Mouse (Mus musculus) c-Kit-positive CD71-negative TER-119-negative erythroid progenitor cells, embryonic 14.5 days (primary cell): ENCODE results near the gene Prokr1.

ENCODE experiments used
- DNase-seq: peaks from one replicate; pipeline ENCODE4 v3.0.0-alpha.2; 2013; ENCODE audit warnings: low read depth

Prokr1 gene

DNA sequence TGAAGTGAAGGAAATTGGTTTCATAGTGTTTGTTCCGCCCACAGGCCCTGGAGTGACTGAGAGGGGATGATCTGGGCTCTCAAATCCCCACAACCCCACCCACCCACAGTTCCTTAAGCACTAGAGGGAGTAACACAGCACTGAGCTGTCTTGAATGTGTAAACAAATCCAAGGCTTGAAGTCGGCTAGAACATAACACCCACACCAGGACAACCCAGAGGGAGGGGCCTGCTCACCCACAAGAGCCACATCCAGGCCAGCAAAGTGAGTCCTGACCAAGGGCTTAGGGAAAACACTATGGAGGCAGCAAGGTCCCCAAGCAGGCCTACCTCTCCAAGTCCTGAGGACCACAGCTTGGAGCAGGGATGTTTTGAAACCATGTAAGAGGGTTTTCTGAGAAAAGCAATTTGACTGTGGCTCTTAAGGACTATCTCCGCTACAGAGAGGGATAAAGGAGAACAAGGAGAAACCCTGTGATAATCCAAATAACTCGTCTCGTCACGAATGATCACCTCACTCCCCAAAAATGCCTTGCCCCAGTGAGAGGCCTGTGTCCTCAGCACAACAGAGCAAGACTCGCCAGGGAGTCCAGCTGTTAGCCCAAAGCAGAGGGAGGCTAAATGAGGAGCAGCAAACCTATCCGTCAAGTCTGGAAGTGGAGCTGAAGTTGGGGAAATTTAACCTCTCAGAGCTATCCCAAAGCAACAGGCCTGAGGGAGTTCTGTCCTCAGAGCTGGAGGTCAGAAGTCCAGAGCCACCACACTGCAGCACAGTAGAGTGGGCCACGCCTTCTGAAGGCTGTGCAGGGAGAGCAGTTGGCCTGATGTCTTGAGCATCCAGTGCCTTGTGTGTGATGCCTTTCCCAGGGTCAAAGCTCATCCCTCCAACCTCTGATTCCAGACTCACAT, 22.6 kb downstream of the Prokr1 start:
- no peak for DNase-seq

DNA sequence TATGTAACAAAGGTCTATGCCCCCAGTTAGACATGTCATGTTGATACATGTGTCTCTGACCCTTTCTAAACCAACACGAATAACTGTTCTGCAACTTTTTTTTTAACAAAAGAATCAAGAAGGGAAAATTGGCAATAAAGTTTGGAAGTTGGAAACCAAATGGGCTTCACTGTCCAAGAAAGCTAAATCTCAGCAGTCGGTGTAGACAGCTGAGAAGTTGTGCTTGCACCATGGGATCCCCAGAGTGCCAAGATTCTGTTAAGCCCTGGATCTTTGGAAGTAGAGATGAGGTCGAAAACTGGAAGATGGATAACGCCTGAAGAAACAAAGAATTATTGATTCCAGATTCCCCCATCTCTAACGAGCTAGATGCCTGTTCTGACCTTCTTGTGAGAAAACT, 25.4 kb downstream of the Prokr1 start:
- no peak for DNase-seq

DNA sequence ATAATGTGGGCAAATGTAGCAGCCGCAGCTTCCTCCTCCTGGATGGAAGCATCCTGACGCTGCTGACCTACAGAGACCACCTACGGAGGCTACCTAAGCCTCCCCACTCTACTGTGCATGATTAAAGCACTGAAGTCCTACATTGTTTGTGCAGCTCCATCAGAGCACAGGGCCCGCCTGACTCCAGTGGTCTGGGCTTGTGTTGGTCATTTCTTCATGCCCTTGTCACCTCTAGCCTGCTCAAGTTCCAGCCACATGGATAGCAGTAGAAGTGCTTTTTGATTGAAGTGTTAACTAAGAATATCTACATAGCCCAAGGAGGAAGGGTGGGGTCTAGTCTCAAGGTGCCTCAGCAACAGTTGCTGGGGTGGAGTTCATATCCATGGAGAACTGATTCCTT, 26.2 kb downstream of the Prokr1 start:
- DNase-seq = no peak

DNA sequence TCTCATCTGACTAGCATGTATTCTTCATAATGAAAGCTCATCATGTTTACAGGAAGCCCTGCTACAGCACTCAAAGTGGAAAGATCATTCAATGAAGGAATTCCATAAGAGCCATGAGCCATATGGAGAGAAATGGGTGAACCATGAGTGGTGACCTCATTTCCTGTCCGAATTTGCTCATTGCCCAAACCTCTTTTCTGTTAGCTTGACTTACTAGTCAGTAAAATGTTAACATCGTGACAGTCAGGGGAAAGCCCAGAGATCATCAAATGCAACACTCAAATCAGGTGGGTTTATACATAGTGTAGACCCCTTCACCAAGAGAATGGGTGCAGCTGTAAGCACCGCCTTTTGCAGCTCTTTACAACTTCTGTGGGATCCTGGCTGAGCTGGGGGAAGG, 36.8 kb downstream of the Prokr1 start:
- no peak for DNase-seq

DNA sequence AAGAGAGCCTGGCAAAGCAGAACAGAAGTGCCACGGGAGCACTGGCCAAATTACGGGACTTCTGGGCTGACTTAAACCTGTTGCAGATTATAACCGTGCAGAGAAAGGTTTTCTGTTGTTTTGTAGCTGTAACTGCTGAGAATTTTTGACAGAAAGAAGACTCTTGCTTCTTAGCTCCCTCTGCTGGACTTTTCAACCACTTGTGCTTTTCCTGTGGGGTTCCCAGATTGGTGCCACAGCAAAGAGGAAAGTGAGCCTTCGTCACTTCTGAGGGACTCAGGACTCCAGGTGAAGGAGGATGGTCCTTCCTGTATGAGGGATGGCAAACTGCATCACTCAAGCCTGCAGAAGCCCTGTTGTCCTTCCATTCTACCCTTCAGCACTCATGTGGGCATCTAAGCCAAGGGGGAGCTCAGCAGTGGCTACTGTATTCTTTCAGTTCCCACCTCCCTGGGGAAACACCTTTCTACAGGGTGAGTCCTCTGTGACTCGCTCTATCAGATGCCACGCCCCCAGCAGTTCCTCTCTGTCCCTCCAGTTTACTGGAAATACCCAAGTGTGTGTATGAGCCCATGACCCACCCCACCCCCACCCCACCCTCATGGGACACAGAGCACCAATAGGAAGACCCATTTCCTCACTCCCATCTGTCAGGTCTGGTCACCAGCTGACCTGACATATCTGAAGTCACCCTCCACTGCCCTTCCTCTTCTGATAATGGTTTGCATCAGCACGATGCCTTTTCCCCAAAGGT, 38.3 kb downstream of the Prokr1 start:
- no peak for DNase-seq

DNA sequence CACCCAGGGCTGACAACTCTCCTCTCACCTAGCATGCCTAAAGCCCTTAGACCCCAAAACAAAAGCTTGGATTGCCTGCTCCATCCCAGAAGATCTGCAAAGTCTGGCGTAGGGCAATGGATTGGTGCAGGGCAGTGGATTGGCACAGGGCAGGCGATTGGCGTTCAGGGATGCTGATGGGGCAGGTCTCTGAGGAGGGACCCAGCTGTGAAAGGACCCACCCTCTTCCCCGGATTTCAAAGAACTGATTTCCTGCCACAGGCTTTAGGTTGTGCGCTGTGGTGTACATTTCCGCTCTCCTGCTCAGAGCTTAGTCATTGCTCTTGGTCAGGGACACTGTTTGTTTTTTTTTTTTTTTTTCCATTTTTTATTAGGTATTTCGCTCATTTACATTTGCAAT, 42.7 kb downstream of the Prokr1 start:
- no peak for DNase-seq

DNA sequence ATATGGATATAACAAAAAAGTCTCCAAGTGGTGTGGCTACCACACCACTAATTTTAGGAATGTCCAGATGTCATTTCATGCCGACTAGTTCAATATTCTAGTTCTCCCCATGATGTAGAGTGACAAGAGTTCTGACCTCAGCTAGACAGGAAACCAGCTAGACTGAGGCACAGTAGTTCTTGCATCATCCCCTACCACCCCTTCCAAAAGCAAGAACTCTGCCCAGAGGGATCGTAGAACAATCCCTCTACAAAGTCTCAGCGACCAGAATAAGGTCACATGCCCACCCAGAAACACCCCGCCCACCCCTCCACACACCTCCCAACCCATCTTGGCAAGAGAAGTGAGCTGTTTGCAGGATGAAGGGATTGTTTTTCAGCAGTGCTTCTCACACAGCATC, 43.1 kb downstream of the Prokr1 start:
- no peak for DNase-seq

DNA sequence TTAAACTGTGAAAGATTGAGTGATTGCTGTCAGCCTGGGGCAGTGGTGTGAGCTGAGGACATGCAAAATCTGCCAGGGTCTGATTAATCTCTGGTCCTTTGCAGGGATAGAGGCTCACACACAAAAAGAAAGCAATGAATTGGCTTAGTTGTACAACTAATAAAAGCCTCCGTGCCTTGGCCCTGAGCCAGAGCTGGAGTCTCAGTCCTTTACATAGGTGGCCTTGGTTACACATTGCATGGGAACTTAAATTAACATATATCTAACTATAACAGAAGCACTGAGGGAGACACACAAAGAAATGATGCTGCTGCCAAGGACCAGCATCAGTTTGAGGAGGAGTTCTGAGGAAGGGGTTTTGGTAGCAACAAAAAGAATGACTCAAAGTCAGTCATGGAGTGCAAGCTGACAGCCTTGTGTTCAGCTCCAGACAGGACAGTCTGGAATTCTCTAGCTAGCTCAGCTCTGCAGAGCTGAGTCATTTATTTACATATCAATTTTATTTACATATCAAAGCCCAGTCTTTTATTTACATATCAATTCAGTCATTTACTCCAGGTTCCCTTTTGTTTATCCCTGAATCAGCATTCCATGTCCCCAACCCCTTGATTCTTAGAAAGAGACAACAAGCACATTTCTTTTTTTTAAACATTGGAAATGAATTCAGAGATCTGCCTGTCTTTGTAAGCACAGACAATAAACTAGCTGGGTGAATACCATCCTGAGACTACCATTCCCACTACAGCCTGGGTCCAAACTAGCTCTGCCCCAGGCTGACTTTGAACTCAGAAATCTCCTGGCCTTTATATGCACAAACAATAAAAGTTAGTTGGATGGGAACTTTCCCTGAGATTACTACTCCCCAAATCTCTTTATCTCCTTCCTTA, 45.0 kb downstream of the Prokr1 start:
- DNase-seq = no peak

DNA sequence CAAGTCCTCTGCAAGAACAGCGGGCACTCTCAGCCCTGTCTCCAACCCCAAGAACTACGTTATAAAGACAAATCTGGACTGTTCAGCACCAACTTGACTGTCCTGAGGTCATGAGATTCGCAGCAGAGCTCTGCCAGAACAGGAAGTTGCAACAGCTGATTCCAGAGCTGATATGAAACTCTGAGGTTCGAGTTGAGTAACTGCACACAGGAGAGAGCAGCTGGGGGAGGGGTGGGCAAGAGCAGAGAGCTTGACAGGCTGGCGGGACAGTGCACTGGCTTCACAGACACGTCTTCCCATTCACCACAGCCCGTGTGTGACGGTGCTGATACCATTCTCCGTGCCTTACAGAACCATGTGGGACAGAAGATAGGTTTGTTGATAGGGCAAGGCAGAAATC, 48.5 kb downstream of the Prokr1 start:
- peak; percentile 82 for DNase-seq

DNA sequence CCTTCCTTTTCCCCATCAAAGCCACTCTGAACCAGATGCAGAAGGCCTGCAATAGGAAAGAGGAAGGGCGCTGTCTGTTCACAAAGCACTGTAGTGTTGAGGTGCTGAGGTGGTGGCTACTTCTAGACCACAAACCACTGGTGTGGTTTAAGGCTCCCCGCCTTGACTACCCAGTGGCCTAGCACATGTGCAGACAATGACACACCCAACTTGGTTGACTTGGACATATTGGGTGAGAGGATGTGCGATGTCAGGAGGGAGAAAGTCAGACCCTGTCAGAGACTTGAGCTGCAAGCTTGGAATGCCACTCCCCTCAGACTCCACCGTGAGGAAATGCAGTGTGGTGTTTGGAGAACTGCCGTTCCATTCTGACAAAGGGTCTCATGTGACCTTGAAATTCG, 49.4 kb downstream of the Prokr1 start:
- DNase-seq = peak; percentile 66

DNA sequence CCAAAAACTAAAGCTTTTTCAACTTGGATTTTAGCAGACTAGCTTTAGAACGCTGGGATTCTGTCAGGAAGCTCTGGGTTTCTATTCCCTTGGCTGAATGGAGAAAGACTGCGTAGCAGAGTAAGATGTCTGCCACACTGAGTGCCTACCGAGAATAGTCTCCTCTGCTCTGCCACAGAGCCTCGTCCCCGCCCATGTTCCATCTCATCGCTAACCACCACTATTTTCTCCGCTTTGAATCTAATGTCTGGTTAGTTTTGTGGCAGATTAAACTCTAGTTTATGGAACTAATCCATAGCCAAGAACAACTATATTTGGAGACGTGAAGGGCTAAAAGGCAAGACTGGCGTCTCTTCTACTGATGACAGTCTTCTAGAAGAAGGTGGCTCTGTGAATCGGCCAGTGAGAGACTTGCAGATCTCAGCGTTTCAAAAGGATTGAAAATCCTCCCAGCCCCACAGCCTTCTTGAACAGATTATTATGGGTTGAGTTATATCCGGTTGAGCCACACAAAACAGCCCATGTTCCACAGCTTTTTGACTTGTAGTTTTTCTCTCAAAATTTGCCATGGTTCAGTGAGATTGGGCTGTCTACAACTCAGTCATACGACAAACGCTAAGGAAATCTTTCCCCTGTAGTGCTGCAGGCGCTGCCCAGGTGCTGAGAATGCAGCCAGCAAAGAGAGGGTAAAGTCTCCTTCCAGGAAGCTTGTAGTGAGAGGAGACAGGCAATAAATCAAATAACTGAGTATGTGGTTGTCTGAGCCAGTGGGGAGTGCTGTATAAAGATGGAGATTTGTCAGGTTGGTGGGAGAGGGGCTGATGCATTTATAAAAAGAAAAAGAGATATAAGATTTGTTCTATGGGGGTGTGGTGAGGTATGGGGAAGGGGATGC, 51.9 kb downstream of the Prokr1 start:
- no peak for DNase-seq

DNA sequence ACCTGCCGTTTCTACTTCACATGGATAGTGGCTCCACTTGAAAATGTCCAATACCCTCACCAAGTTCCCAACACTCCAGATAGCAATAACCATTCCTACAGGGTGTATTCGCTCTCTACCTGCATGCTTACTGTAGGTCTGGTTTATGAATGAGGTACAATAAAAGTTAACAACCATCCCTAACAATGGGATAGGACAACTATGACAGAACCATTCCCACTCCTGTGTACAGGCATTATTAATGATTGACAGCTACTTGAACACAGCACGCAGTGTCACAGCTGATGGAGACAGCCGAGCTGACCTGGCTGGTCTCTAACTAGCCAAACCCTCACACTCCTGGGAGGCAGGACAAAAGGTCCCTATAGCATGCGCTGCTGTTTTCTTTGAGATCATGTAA, 52.9 kb downstream of the Prokr1 start:
- no peak for DNase-seq

DNA sequence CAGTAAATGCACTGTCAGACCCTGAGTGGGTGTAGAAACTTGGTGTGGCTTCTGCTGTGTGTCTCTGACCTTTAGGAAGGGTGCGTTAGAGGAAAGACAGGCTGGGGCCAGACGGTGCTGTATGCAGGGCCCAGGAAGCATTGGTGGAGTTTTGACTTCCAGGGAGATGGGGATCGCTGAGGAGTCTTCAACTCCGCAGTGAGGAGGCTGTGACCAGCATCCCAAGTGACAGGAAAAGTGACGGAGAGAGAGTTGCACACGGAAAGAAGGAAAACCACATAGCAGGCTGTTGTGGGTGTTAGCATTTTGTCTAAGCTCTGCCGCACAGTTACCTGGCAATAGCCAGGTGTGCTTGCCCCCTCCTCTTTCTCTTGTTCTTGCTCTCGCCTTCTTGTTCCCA, 54.3 kb downstream of the Prokr1 start:
- no peak for DNase-seq

DNA sequence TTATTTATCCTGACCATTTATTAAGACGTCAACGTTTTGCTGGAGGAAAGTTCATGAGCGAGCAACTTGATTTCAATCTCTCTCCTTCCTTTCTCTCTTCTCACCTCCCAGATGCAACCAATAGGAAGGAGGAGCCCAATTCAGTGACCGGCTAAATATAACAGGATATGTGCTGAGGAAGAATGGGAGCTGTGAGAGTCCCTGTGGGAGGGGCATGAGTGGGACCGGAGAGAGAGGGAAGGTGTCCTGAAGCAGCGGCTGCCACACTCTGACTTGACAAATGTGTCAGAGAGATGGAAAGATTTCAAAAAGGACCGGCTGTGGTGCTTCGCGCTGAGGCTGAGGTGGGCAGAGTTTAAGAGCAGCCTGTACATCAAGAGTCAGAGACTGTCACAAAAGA, 54.9 kb downstream of the Prokr1 start:
- no peak for DNase-seq

DNA sequence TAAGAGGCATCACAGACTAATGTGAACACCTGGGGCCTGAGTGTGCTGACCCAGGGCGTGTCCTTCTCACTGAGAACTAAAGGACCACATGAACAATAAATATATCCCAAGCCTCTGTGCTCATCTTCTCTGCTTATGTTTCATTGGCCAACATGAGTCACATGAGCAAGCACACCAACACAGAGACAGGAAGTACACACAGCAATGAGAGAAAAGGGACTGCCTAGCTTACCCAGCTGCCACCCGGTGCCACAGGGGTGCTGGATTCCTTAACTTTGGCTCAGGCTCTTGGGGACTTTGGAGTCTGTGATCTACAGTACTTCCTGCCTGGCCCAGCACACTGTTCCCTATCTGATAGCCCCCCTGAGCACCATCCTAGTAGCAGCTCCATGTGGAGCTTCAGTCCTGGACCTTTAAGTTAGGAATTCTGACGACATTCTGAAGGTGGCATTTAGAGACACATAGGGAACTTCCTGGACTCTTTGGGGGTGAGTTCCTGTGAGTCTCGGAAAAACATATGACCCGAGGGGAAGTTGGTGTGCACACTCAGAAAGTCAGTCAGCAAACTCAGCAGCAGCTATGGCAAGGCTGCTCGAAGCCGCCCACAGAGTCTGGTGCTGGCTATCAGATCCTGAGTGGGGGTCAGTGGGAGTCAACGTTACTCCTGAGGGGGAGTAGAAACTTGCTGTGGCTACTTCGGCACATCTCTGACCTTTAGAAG, 55.5 kb downstream of the Prokr1 start:
- no peak for DNase-seq

DNA sequence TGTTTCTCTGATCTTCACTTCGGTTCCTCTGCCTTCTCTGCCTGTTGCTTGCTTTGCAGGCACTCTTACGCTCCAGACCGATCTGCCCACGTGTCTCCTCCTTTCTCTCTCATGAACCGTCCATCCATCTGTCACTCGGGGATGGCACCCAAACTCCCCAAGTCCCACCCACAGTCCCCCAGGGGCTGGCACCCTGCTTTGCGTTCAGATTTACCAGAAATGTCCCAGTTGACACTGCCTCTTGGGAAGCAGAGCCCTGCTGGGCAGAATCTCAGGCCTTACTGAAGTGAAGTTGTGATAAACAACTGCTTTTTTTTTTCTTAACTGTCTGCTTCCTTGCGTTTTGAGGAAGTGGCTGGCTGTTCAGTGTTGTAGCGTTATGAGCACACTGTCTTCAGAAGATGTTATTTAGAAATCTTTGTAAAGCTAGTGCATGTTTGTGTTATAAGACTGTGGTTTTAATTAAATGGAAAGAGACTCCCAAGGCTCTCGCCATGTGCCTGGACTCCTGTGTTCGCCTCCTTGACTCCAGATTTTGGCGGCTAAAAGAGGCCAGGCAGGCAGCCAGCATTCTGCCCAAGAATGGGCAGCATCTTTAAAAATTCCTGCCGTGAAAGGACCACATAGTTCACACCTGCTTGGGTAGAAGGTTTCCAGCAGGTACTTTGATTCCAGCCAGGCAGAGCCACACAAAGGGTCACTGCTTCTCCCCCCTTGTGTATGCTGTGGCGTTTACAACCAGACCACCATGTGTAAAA, 57.4 kb downstream of the Prokr1 start, which contains the start of gene Arhgap25:
Gene Arhgap25 (minus strand): TSS at position 307 of the 758 bp plus-strand sequence.
- DNase-seq = no peak

DNA sequence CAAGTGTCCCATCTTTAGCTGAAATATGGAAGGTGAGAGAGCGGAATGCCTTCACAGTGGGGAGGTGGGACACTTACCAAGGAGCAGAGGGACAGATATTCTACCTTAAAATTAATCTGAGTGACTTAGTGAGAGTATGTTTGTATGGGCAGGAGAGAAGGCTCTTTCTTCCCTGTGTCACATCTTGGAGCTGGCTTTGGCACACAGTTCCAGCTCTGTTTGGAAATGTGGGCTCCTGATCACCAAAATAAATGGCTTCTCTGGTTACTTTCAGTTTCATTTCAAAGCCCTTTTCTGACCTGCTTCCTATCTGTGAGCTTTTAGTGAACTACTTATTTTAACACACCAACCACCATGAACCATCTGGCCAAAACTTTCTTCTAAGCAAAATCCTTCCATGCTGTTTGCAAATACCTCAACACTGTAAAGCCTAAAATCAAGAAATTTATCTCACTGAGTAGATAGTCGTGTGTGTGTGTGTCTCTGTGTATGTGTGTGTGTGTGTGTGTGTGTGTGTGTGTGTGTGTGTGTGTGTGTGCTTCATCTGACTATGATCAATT, 59.0 kb downstream of the Prokr1 start:
- no peak for DNase-seq

DNA sequence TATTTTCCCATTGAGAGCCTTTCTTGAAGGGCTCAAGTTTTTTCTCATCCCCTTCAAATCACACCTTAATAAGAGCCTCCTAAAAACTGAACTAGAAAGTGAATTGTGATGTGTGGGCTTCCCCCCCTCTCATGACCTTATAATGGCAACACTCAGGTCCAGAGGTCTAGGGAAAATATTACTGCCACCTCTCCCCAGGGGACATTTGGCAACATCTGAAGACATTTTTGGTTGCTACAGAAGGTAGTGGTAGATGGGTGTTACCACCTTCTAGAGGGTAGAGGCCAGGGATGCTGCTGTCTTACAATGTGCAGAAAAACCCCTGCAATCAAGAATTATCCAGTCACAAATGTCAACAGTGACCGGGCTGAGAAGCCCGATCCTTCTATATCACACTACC, 60.2 kb downstream of the Prokr1 start:
- DNase-seq = no peak
